Mouse (Mus musculus): ENCODE results near the gene Pnpla1.

Pnpla1 gene

GRCm38 (mm10) chr17:28924957-28925595 is 66.9 kb downstream of the Pnpla1 start:
- in situ Hi-C loops (cut with MboI), result no loop called here

GRCm38 (mm10) chr17:28926380-28926779 is 68.2 kb downstream of the Pnpla1 start:
- in situ Hi-C loops (cut with MboI), result no loop called here

- in situ Hi-C loops (cut with MboI), result no loop called here
Observed at GRCm38 (mm10) chr17:28926866-28927635, 68.8 kb downstream of the Pnpla1 start.

GRCm38 (mm10) chr17:28928004-28928403 is 69.8 kb downstream of the Pnpla1 start:
- in situ Hi-C loops (cut with MboI), result no loop called here

- in situ Hi-C loops (cut with MboI), result no loop called here
Observed at GRCm38 (mm10) chr17:28929369-28929768, 71.2 kb downstream of the Pnpla1 start.

GRCm38 (mm10) chr17:28930392-28931074 is 72.3 kb downstream of the Pnpla1 start:
- in situ Hi-C loops (cut with MboI), result no loop called here

GRCm38 (mm10) chr17:28931436-28932211 is 73.4 kb downstream of the Pnpla1 start:
- in situ Hi-C loops (cut with MboI), result no loop called here

- in situ Hi-C loops (cut with MboI), result no loop called here
Observed at GRCm38 (mm10) chr17:28932274-28932673, 74.1 kb downstream of the Pnpla1 start.

GRCm38 (mm10) chr17:28934120-28934916 is 76.1 kb downstream of the Pnpla1 start:
- in situ Hi-C loops (cut with MboI), result no loop called here

- in situ Hi-C loops (cut with MboI), result no loop called here
Observed at GRCm38 (mm10) chr17:28936133-28936532, 77.9 kb downstream of the Pnpla1 start.

GRCm38 (mm10) chr17:28936622-28937345 is 78.6 kb downstream of the Pnpla1 start:
- in situ Hi-C loops (cut with MboI), result no loop called here
